Mouse (Mus musculus): ENCODE results near the gene Card9. TPM values are rescaled to one million over a fixed set of nuclear protein-coding genes. Genes with fewer than 3 reads are reported as not detected.

Gene Card9
- total RNA-seq, 2 experiments from 2014 or later = 1.1 to 1.2 TPM

DNA sequence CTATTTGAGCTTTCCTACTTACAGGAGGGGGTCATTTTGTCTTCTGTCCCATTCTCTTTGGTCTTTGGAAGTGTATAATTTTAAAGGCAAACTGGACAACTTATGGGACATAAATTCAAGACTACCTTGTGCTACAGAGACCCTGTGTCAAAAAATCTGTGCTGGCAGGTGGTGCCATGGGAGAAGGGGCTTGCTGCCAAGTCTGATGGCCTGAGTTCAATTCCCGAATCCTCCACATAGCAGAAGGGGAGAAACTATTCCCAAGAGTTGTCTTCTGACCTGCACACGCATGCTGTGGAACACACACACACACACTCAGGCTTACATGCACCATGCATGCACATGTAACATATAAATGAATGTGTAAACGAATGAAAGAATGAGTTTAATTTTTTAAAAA lies 54.0 kb downstream of the Card9 start:
- DNase-seq (ENCODE audit: low spot score in 2 of 2) = no peak

DNA sequence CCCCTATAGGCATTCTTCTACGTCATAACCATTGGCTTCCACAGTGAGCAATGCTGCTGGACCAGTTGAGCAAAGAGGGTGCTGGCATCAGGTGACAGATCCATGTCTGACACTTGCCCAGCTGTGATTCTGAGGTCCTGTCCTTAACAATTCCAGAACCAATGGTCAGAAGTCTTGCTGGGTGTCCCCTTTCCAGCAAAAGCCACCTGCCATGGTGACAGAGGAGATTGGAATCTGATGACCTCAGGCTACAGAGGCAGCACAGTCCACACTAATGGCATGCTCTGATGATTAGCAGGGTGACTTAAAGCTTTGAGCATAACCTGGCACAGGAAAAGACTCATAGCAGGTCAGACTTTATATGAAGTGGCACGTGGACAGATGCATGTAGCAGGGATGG lies 55.2 kb downstream of the Card9 start:
- no peak for DNase-seq (ENCODE audit: low spot score in 2 of 2)

- no peak for DNase-seq (ENCODE audit: low spot score in 2 of 2)
These were observed 56.0 kb downstream of the Card9 start for GRCm38 (mm10) chr2:26304711-26305110.

Other genes with a start within 250 kb of the Card9 start
- gene Nacc2, start 237.7 kb downstream of the Card9 start, total RNA-seq (2021) = 10 to 100 TPM; 24.8 to 27.0 TPM
- gene Lhx3, start 152.6 kb downstream of the Card9 start, total RNA-seq (2021) = 1 to 10 TPM in 1 of 2 experiments, under 1 TPM in 1; 0.71 to 1.0 TPM
- 10 to 100 TPM; 23.8 to 24.0 TPM for gene Qsox2, start 123.4 kb downstream of the Card9 start, total RNA-seq (2021)
- gene Ccdc187, start 66.4 kb downstream of the Card9 start, total RNA-seq (2021) = 1 to 10 TPM; 3.1 TPM
- gene Gpsm1, start 45.4 kb downstream of the Card9 start, total RNA-seq (2021) = 10 to 100 TPM; 33.7 to 39.7 TPM
- 10 to 100 TPM; 17.5 to 18.6 TPM for gene Dnlz, start 8.8 kb downstream of the Card9 start, total RNA-seq (2021)
- gene Snapc4, start 19.7 kb upstream of the Card9 start, total RNA-seq (2021) = 10 to 100 TPM; 57.3 to 58.7 TPM
- 10 to 100 TPM; 88.3 to 93.8 TPM for gene Entr1, start 28.4 kb upstream of the Card9 start, total RNA-seq (2021)
- 100 to 1,000 TPM; 145 TPM for gene Pmpca, start 28.4 kb upstream of the Card9 start, total RNA-seq (2021)
- 10 to 100 TPM; 32.3 to 35.8 TPM for gene Inpp5e, start 48.3 kb upstream of the Card9 start, total RNA-seq (2021)
- gene Sec16a, start 84.3 kb upstream of the Card9 start, total RNA-seq (2021) = 10 to 100 TPM; 53.7 to 58.6 TPM
- gene Notch1, start 155.7 kb upstream of the Card9 start, total RNA-seq (2021) = 10 to 100 TPM; 35.1 to 48.7 TPM
- gene Egfl7, start 219.1 kb upstream of the Card9 start, total RNA-seq (2021) = 100 to 1,000 TPM; 265 to 295 TPM
- not detected for gene Gm20532, start 225.7 kb upstream of the Card9 start, total RNA-seq (2021)
- gene Agpat2, start 243.5 kb upstream of the Card9 start, total RNA-seq (2021) = 100 to 1,000 TPM; 121 to 156 TPM